Mouse (Mus musculus) gastrocnemius, adult 2 months (tissue): ENCODE data around the gene Dpp3. TPM values are rescaled to one million over a fixed set of nuclear protein-coding genes. Genes with fewer than 3 reads are reported as not detected.
"Not testable (repeated sequence)": the region's sequence is repeated elsewhere in the genome, so short reads cannot be mapped to it uniquely, and the experiment has no call there.

Source experiments
- DNase-seq: peaks from one replicate; pipeline ENCODE4 v3.0.0; 2022
- H3K27ac ChIP-seq: fragments of 200-600 bp; 2 replicates; pipeline ENCODE4 v1.8.1; 2022; ENCODE audit warnings: mild to moderate bottlenecking
- H3K4me3 ChIP-seq: fragments of 200-600 bp; 2 replicates; pipeline ENCODE4 v1.8.1; 2022; ENCODE audit warnings: mild to moderate bottlenecking, moderate library complexity
- CTCF ChIP-seq: fragments of 200-600 bp; IDR thresholded peaks from 2 replicates; pipeline ENCODE4 v1.8.1; 2022; ENCODE audit warnings: antibody characterized with exemption, mild to moderate bottlenecking, moderate library complexity
- intact Hi-C: fragments of 180-260 bp; cut with DNase I; formaldehyde crosslinking; loops from one replicate; pipeline ENCODE4 v1.15.1; 2025
- long read RNA-seq, 2 experiments: library from polyadenylated mRNA; stranded (forward); transcript quantifications; one replicate each; pipeline ENCODE4 v2.0.0; 2021
- total RNA-seq, 2 experiments: library from RNA; stranded (reverse); gene quantifications; 2 replicates each; pipeline ENCODE4 v1.2.3; 2021

Dpp3 gene
- 10 to 100 TPM; 11.2 to 16.6 TPM for total RNA-seq
- long read RNA-seq, experiment 1, transcript Dpp3-201 (18 exons, 2,683 nt) = major isoform, 16 of 29 reads
- long read RNA-seq, experiment 1, partial matches to known transcripts = 9 of 29 reads
- long read RNA-seq, experiment 1, other reads (novel, unspliced or antisense) = 4 of 29 reads
- long read RNA-seq, experiment 2, transcript Dpp3-201 (18 exons, 2,683 nt) = major isoform, 17 of 27 reads
- long read RNA-seq, experiment 2, partial matches to known transcripts = 3 of 27 reads
- long read RNA-seq, experiment 2, other reads (novel, unspliced or antisense) = 7 of 27 reads

DNA sequence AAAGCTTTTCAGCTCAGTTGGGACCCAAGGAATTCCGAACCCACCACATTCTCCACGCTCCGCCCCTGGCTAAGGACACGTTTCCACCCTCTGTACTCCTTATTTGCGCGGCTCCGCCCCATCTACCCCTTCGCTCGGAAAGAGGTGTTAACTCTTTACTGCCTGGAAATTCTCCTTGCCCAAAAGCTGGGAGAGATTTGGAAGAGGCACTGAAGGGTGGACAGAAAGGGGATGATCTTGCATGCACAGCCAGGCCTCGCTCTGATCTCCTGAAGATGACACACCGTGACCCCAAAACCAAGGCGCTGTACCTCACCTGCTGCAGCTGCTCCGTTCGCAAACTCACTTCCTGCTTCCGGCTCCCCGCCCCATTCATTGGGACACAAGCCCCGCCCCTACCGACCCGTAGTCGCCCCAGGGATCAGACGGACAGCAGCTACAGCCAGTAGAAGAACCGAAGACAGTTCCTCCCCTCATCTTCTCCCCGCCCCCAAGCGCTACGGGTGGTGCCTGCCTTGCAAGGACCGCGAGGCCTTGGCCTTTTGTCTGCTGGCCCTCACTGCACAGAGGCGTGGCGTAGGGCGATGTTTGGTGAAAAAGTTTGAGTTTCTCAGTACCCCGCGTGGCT lies at the start of gene Dpp3:
TSS of gene Dpp3 (minus strand) at position 384 of the 628 bp plus-strand sequence.
- peak within 1 kb of the TSS; percentile 92 for H3K27ac ChIP-seq
- H3K4me3 ChIP-seq = peak within 1 kb of the TSS; percentile 82
- peak; percentile 99 for DNase-seq
- no peak for TF ChIP-seq CTCF
- intact Hi-C loops = no loop called here

DNA sequence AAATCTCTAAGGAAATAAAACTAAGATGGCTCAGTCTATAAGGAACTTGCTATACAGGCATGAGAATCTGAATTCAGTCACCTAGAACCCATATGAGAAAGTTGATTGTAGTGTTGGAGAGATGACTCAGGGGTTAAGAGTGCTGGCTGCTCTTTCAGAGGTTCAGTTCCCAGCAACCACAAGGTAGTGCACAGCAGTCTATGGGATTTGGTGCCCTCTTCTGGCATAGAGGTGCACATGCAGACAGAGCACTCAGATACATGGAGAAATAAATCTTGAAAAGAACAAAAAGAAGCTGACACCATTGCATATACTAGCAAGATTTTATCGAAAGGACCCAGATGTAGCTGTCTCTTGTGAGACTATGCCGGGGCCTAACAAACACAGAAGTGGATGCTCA lies 40.1 kb upstream of the Dpp3 start:
- Histone ChIP-seq H3K27ac (no peak overlapping the region), H3K4me3 (no peak overlapping the region)
- DNase-seq = no peak
- intact Hi-C loops = loop anchor here (10.0 kb wide), 2 partner anchors 213 to 343 kb away; partner anchors contain the start of genes Rbm4b and Rce1
- TF ChIP-seq CTCF = peak; percentile 50

- Histone ChIP-seq H3K27ac (peak within 1 kb of the TSS; percentile 95), H3K4me3 (peak within 1 kb of the TSS; percentile 94)
- intact Hi-C loops = loop anchor here (10.0 kb wide), 2 partner anchors 207 to 337 kb away; partner anchors contain the start of genes Rbm4b and Rce1
- TF ChIP-seq CTCF = peak; percentile 86
- DNase-seq = peak; percentile 90
These were observed 34.0 kb upstream of the Dpp3 start, which contains the start of gene Mrpl11 for GRCm38 (mm10) chr19:4961928-4962601. Mrpl11 (plus strand) TSS chr19:4962147.

- DNase-seq, H3K4me3 ChIP-seq, intact Hi-C loops, H3K27ac ChIP-seq: not testable (repeated sequence)
These were observed 20.6 kb upstream of the Dpp3 start for GRCm38 (mm10) chr19:4948641-4949040.

GRCm38 (mm10) chr19:4945540-4945939 lies 17.5 kb upstream of the Dpp3 start:
- DNase-seq = no peak
- no peak overlapping the region for H3K4me3 ChIP-seq
- no peak overlapping the region for H3K27ac ChIP-seq
- no peak for TF ChIP-seq CTCF
- intact Hi-C loops = no loop called here

GRCm38 (mm10) chr19:4943253-4943588 lies 15.1 kb upstream of the Dpp3 start:
- no peak for TF ChIP-seq CTCF
- Histone ChIP-seq H3K4me3 (peak overlapping the region; percentile 82), H3K27ac (peak overlapping the region; percentile 81; the same call in 1 of the 2 replicates)
- no peak for DNase-seq
- intact Hi-C loops = no loop called here

DNA sequence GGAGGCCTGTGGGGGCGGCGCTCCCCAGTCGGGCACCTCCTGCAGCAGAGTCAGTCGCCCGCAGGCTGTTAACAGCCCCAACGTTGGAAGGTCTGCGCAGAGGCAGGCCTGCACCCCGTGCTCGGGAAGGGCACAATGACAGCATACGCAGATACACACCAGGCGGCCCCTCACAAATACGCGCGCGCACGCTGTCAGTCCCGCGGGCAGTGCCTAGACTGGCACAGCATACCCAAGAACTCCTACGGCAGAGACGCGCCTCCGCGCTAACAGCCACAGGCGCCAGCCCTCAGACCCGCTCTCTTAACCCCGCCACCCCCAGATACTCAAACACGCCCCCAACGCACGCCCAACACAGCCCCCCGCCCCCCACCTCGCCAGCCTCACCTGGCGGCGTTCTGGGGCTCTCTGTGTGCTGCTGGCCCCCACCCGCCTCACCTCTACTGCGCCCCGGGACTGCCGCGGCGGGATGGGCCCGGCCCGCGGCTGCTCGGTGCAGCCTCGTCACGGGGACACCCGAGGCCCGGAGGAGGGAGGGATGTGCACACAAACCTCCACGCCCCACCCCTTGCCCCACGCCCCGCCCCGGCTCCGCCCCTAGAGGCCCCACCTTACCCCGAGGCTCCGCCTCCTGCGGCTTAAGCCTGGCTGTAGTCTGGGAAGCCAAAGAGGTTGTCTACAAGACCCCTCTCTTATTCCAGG lies 14.6 kb upstream of the Dpp3 start, which contains the start of gene Peli3:
TSS of gene Peli3 (minus strand) at position 577 of the 702 bp plus-strand sequence.
- TF ChIP-seq CTCF = no peak
- DNase-seq = peak; percentile 91
- intact Hi-C loops = no loop called here

GRCm38 (mm10) chr19:4937444-4938310 lies 9.6 kb upstream of the Dpp3 start:
- intact Hi-C loops = no loop called here
- DNase-seq = no peak
- no peak overlapping the region for H3K27ac ChIP-seq
- H3K4me3 ChIP-seq = no peak overlapping the region
- no peak for TF ChIP-seq CTCF

More for the DNA sequence above, 14.6 kb upstream of the Dpp3 start, which contains the start of gene Peli3:
- Histone ChIP-seq H3K27ac (peak within 1 kb of the TSS; percentile 81), H3K4me3 (peak within 1 kb of the TSS; percentile 82)

DNA sequence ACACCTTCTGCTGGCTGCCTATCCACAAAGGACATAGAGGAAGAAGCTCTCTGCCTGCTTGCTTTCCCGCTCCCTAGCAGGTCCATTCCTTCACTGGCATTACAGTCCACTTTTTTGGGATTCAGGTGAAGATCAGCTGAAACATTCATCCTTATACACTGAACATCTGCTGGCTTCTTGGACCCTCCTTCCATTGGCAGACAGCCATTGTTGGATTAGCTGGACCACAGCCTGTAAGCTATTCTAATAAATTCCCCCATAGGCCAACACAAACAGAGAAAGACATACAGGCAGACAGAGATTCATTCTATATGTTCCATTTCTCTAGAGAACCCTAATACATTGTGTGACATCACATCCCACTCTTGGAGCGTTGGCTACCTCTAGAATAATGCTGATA lies 8.8 kb upstream of the Dpp3 start:
- Histone ChIP-seq H3K27ac (no peak overlapping the region), H3K4me3 (no peak overlapping the region)
- no peak for DNase-seq
- intact Hi-C loops = no loop called here
- no peak for TF ChIP-seq CTCF

GRCm38 (mm10) chr19:4928781-4929180 lies 694 bp upstream of the Dpp3 start:
- peak overlapping the region; percentile 92 for H3K27ac ChIP-seq
- DNase-seq = peak; percentile 81
- TF ChIP-seq CTCF = no peak
- intact Hi-C loops = no loop called here
- peak overlapping the region; percentile 82 for H3K4me3 ChIP-seq

DNA sequence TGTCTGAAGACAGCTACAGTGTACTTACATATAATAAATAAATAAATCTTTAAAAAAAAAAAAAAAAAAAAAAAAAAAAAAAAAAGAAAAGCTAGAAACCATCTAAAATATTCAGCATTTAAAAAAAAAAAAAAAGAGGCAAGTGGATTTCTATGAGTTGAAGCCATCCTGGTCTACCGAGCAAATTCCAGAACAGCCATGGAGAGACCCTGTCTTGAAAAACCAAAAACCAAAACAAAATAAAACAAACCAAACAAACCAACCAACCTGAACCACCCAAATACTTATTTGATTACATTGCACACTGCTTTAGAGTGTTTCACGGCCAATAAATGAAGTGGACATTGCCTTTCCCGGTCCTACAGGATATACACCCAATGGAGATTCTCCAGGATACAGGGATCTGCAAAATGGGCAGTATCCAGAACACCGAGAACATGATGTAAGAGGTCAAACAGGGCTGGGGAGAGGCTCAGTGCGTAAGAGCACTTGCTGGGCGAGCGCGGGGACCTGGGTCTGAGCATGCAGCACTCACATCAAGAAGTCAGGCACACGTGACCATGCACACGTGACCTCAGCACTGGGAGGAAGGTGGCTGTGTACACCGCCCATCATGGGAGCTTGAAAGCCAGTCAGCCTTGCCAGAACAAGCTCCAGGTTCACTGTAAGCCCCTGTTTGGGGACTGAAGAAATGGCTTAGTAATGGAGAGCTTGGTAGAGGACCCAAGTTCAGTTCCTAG lies 2.8 kb downstream of the Dpp3 start:
- Histone ChIP-seq H3K4me3 (no peak overlapping the region), H3K27ac (no peak overlapping the region)
- no peak for DNase-seq
- intact Hi-C loops = no loop called here
- TF ChIP-seq CTCF = no peak
